In the genomic region with DNA sequence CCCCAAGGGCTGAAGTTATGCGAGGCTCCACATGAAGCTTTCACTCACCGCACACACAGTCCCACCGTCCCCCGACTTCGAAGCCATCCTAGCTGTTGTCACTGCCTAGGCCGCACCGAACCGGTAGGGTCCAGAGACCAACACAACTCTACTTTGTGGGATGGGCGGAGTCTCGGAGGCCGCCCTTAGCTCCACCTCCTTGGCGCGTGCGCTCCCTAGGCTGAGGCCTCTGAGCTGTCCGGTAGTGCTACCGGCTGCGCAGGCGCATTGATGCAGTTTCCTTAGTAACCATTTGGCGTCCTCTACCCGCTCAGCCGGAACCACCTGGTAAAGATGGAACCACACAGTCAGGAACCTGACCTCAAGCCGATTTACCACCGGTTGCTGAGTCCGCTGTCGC, we compare ENCODE assay signal across 8 mouse cellular contexts. TPM values are rescaled to one million over a fixed set of nuclear protein-coding genes. Genes with fewer than 3 reads are reported as not detected.
DNase-seq lines count a peak whose midpoint lies in the region; ATAC-seq and TF ChIP-seq lines count a peak whose summit lies in the region.

A gene (minus strand): TSS at position 184 of the 400 bp plus-strand sequence.
A gene (plus strand): TSS at position 218 of the 400 bp plus-strand sequence.

- no peaks in the 10 kb centered on the region for H3K9me3 ChIP-seq in MEL (replicated peaks; ENCODE audit: insufficient read depth, low read length)
- H3K9me3 ChIP-seq in hindbrain, embryonic 10.5 days, result no peaks in the 10 kb centered on the region
- H3K9me3 ChIP-seq in lung, postnatal 0 days (ENCODE audit: low read length), result no peaks in the 10 kb centered on the region

- H3K4me1 ChIP-seq in MEL (ENCODE audit: control insufficient read depth in 1 of 2, insufficient read depth in 2 of 2, low read length in 2 of 2), result peaks cover 17 to 19% of the 10 kb centered on the region in 2 experiments
- H3K4me1 ChIP-seq in cerebellum, adult 2 months (ENCODE audit: control insufficient read depth, insufficient read depth, low read length), result 0 out of 2 replicates have a peak, but pooled peaks cover 3% of the 10 kb centered on the region
- peaks cover 20% of the 10 kb centered on the region for H3K4me1 ChIP-seq in hindbrain, embryonic 10.5 days (replicated peaks)
- peaks cover 8% of the 10 kb centered on the region; the same call in 1 of the 2 replicates for H3K4me1 ChIP-seq in lung, postnatal 0 days (ENCODE audit: insufficient read depth, low read depth, low read length)

- TF ChIP-seq EP300 in MEL (IDR thresholded peaks at IDR 0.05; ENCODE audit: low read depth in 1 of 2, low read length in 2 of 2), result no peak
- TF ChIP-seq EP300 in lung, postnatal 0 days (IDR thresholded peaks at IDR 0.05), result no peak

- WGBS in cerebellum, adult 2 months, result under 1% methylated on average over 25 of the region's 25 CpGs
- 0% methylated on average over 25 of the region's 25 CpGs for WGBS in hindbrain, embryonic 10.5 days
- under 1% methylated on average over 25 of the region's 25 CpGs for WGBS in lung, postnatal 0 days

- H3K79me2 ChIP-seq in MEL (ENCODE audit: control insufficient read depth, insufficient read depth, low read length, poor library complexity), result peaks cover 8% of the 10 kb centered on the region

- peak; percentile 60 to 73 for TF ChIP-seq POLR2A in MEL (IDR thresholded peaks at IDR 0.05; ENCODE audit: control insufficient read depth in 1 of 2, insufficient read depth in 1 of 2, low read depth in 1 of 2, low read length in 2 of 2, poor library complexity in 1 of 2)
- peak; percentile 54; the same call in 1 of the 2 replicates for TF ChIP-seq POLR2A in cerebellum, adult 2 months (IDR thresholded peaks at IDR 0.05; ENCODE audit: borderline replicate concordance, insufficient read depth, low read length)

- no peaks in the 10 kb centered on the region for H3K27me3 ChIP-seq in MEL (ENCODE audit: control insufficient read depth in 1 of 2, insufficient read depth in 2 of 2, low read length in 2 of 2)
- no peaks in the 10 kb centered on the region for H3K27me3 ChIP-seq in cerebellum, adult 2 months (ENCODE audit: control insufficient read depth, insufficient read depth, low read length)
- peaks cover 32% of the 10 kb centered on the region for H3K27me3 ChIP-seq in hindbrain, embryonic 10.5 days (ENCODE audit: insufficient read depth, poor library complexity, severe bottlenecking)
- H3K27me3 ChIP-seq in lung, postnatal 0 days (replicated peaks; ENCODE audit: insufficient read depth, low read length), result peaks cover 6% of the 10 kb centered on the region; the same call in 1 of the 2 replicates

- peak within 1 kb of the TSS; percentile 74 for H3K9ac ChIP-seq in MEL (ENCODE audit: control insufficient read depth, low read depth, low read length, poor library complexity, severe bottlenecking)
- H3K9ac ChIP-seq in lung, postnatal 0 days (replicated peaks; ENCODE audit: low read depth), result peak within 1 kb of the TSS; percentile 69

- H3K4me3 ChIP-seq in MEL (ENCODE audit: control insufficient read depth in 1 of 2, insufficient read depth in 1 of 2, low read depth in 2 of 2, low read length in 2 of 2), result peak within 1 kb of the TSS; percentile 77 to 91
- H3K4me3 ChIP-seq in cerebellum, adult 2 months (replicated peaks; ENCODE audit: insufficient read depth, low read depth, low read length), result peak within 1 kb of the TSS; percentile 92
- H3K4me3 ChIP-seq in hindbrain, embryonic 10.5 days, result peak within 1 kb of the TSS; percentile 62
- H3K4me3 ChIP-seq in lung, postnatal 0 days (ENCODE audit: low read depth, low read length), result peak within 1 kb of the TSS; percentile 56

- H3K27ac ChIP-seq in MEL (ENCODE audit: control insufficient read depth, low read depth, low read length), result no peak within 1 kb of the TSS
- no peak within 1 kb of the TSS for H3K27ac ChIP-seq in cerebellum, adult 2 months (ENCODE audit: insufficient read depth, low read length)
- peak within 1 kb of the TSS; percentile 82 for H3K27ac ChIP-seq in hindbrain, embryonic 10.5 days
- H3K27ac ChIP-seq in lung, postnatal 0 days (ENCODE audit: low read length), result peak within 1 kb of the TSS; percentile 7; the same call in 1 of the 2 replicates

- DNase-seq in MEL (ENCODE audit: low read depth, low spot score), result peak; percentile 98
- peak; percentile 97 for DNase-seq in cerebellum, adult 2 months
- peak; percentile 94 for DNase-seq in forelimb bud, embryonic 11.5 days (ENCODE audit: low read depth, low spot score)
- DNase-seq in hindbrain, embryonic 10.5 days (ENCODE audit: low spot score), result peak; percentile 94
- peak; percentile 98 for DNase-seq in layer of hippocampus, adult 9-11 months
- peak; percentile 98 for DNase-seq in lung, postnatal 0 days (ENCODE audit: low spot score)
- DNase-seq in ovary, postnatal 14 days (ENCODE audit: low spot score), result peak; percentile 94
- DNase-seq in thymus, postnatal 14 days, result peak; percentile 95

- peak; percentile 100 for ATAC-seq in lung, postnatal 0 days

- TF ChIP-seq CTCF in MEL (IDR thresholded peaks at IDR 0.05 in 2 of 3, conservative IDR thresholded peaks at IDR 0.05 in 1 of 3; ENCODE audit: control insufficient read depth in 1 of 3, insufficient read depth in 1 of 3, low read depth in 2 of 3, low read length in 3 of 3, poor library complexity in 1 of 3, severe bottlenecking in 1 of 3), result no peak
- TF ChIP-seq CTCF in cerebellum, adult 2 months (IDR thresholded peaks at IDR 0.05; ENCODE audit: borderline replicate concordance, insufficient read depth, low read depth, low read length), result no peak
- TF ChIP-seq CTCF in lung, postnatal 0 days (IDR thresholded peaks at IDR 0.05), result peak; percentile 36; the same call in 1 of the 2 replicates

- TF ChIP-seq RAD21 in MEL (IDR thresholded peaks at IDR 0.05; ENCODE audit: low read depth, low read length), result no peak

- peaks cover 0 to 6% of the 10 kb centered on the region in 2 experiments; a peak in 2 of 4 replicates for H3K36me3 ChIP-seq in MEL (ENCODE audit: control insufficient read depth in 1 of 2, insufficient read depth in 2 of 2, low read length in 2 of 2)
- H3K36me3 ChIP-seq in hindbrain, embryonic 10.5 days, result peaks cover 4% of the 10 kb centered on the region; the same call in 1 of the 2 replicates
- no peaks in the 10 kb centered on the region for H3K36me3 ChIP-seq in lung, postnatal 0 days (ENCODE audit: insufficient read depth, low read length)

- H3K4me2 ChIP-seq in lung, postnatal 0 days (replicated peaks; ENCODE audit: low read depth, low read length), result peak within 1 kb of the TSS; percentile 90

TF ChIP-seq in MEL, 35 proteins besides CTCF, POLR2A, EP300 and RAD21 (continues in another document):
- no peak for TF ChIP-seq CHD1 (IDR thresholded peaks at IDR 0.05; ENCODE audit: low read depth, low read length)
- no peak for TF ChIP-seq USF2 (IDR thresholded peaks at IDR 0.05; ENCODE audit: borderline replicate concordance in 1 of 2, insufficient read depth in 1 of 2, low read depth in 1 of 2, low read length in 2 of 2)
- no peak for TF ChIP-seq TAL1 (IDR thresholded peaks at IDR 0.05; ENCODE audit: low read length)
- no peak for TF ChIP-seq MYB (IDR thresholded peaks at IDR 0.05; ENCODE audit: low read depth, low read length)
- TF ChIP-seq MYC (IDR thresholded peaks at IDR 0.05; ENCODE audit: low read depth, low read length), result 0 out of 2 replicates have a peak, but pooled peaks have one; percentile 29
- TF ChIP-seq USF1 (IDR thresholded peaks at IDR 0.05; ENCODE audit: low read depth, low read length), result 0 out of 2 replicates have a peak, but pooled peaks have one; percentile 33
- no peak for TF ChIP-seq MAZ (IDR thresholded peaks at IDR 0.05; ENCODE audit: low read depth, low read length)
- peak; percentile 86 for TF ChIP-seq ELF1 (IDR thresholded peaks at IDR 0.05; ENCODE audit: low read depth, low read length)
- TF ChIP-seq POLR2AphosphoS2 (IDR thresholded peaks at IDR 0.05; ENCODE audit: low read length), result peak; percentile 41; the same call in 1 of the 2 replicates
- TF ChIP-seq GATA1 (IDR thresholded peaks at IDR 0.05; ENCODE audit: low read depth, low read length), result no peak
- peak; percentile 23; the same call in 1 of the 2 replicates for TF ChIP-seq E2F4 (IDR thresholded peaks at IDR 0.05; ENCODE audit: borderline replicate concordance, low read depth, low read length)
- no peak for TF ChIP-seq UBTF (IDR thresholded peaks at IDR 0.05; ENCODE audit: borderline replicate concordance, insufficient read depth, low read depth, low read length)
- no peak for TF ChIP-seq BHLHE40 (IDR thresholded peaks at IDR 0.05; ENCODE audit: borderline replicate concordance, low read depth, low read length)
- TF ChIP-seq ZNF384 (IDR thresholded peaks at IDR 0.05; ENCODE audit: low read depth, low read length), result no peak
- TF ChIP-seq MAX (IDR thresholded peaks at IDR 0.05; ENCODE audit: low read length), result peak; percentile 72
- no peak for TF ChIP-seq ZC3H11A (IDR thresholded peaks at IDR 0.05; ENCODE audit: low read depth, low read length)
- no peak for TF ChIP-seq SMC3 (IDR thresholded peaks at IDR 0.05; ENCODE audit: low read depth, low read length)
- no peak for TF ChIP-seq POLR2AphosphoS5 (IDR thresholded peaks at IDR 0.05; ENCODE audit: borderline replicate concordance, low read depth, low read length)
- TF ChIP-seq ETS1 (IDR thresholded peaks at IDR 0.05; ENCODE audit: low read depth, low read length), result peak; percentile 54; the same call in 1 of the 2 replicates
- no peak for TF ChIP-seq ZMIZ1 (IDR thresholded peaks at IDR 0.05; ENCODE audit: low read depth, low read length)
- TF ChIP-seq MAFK (IDR thresholded peaks at IDR 0.05; ENCODE audit: borderline replicate concordance, low read depth, low read length), result no peak
- TF ChIP-seq MEF2A (IDR thresholded peaks at IDR 0.05; ENCODE audit: extremely low read depth, insufficient replicate concordance, low read depth, low read length, poor library complexity, severe bottlenecking), result no peak

RNA-seq across cellular contexts. Expression of the first gene that starts in this region (rescaled TPM):
- 43.3 and 48.3 TPM in 2 replicates for total RNA-seq in MEL (2012; rRNA removed)
- 10 to 100 TPM in 1 of 2 experiments, not detected in 1; 56.6 TPM for polyA plus RNA-seq in MEL (2012; ENCODE audit: insufficient read depth in 1 of 2, insufficient read length in 2 of 2, low read depth in 1 of 2, low replicate concordance in 2 of 2, missing spikeins in 1 of 2)
- polyA plus RNA-seq in cerebellum, adult 2 months (2012; rRNA removed), result 49.5 and 52.7 TPM in 2 replicates
- polyA plus RNA-seq in hindbrain, embryonic 10.5 days (2016; fragmentation: Nextera tagmentation; extraction: Ambion mirVana), result 46.9 and 49.6 TPM in 2 replicates
- polyA plus RNA-seq in lung, postnatal 0 days (2015; fragmentation: Nextera tagmentation; extraction: Ambion mirVana), result 53.0 and 54.5 TPM in 2 replicates

RNA-seq across cellular contexts. Expression of the second gene that starts in this region (rescaled TPM):
- total RNA-seq in MEL (2012; rRNA removed), result 0.04 TPM in 1 of 2 replicates, not detected in the other
- under 1 TPM in 1 of 2 experiments, not detected in 1; 0.06 TPM for polyA plus RNA-seq in MEL (2012; ENCODE audit: insufficient read depth in 1 of 2, insufficient read length in 2 of 2, low read depth in 1 of 2, low replicate concordance in 2 of 2, missing spikeins in 1 of 2)
- polyA plus RNA-seq in cerebellum, adult 2 months (2012; rRNA removed), result 0.62 and 0.64 TPM in 2 replicates
- polyA plus RNA-seq in hindbrain, embryonic 10.5 days (2016; fragmentation: Nextera tagmentation; extraction: Ambion mirVana), result 0.11 and 0.33 TPM in 2 replicates
- 0.51 and 0.62 TPM in 2 replicates for polyA plus RNA-seq in lung, postnatal 0 days (2015; fragmentation: Nextera tagmentation; extraction: Ambion mirVana)

Comparison
In these comparisons a context has a peak if more than half of its experiments do, and no peak if none do; other contexts are left out.
1. H3K27ac ChIP-seq: peak in hindbrain, embryonic 10.5 days (single experiment) and lung, postnatal 0 days (single experiment); none in MEL (single experiment) and cerebellum, adult 2 months (single experiment).
2. Peak in every context shown above with its lines, with median percentiles within 50 percentile points of each other: DNase-seq and H3K4me3 ChIP-seq.